Mouse (Mus musculus) ES-E14 (cell line): ENCODE results near the gene Iqcn. TPM values are rescaled to one million over a fixed set of nuclear protein-coding genes. Genes with fewer than 3 reads are reported as not detected.

Experiments used
- DNase-seq: peaks from one replicate; pipeline ENCODE4 v3.0.0-alpha.2; 2013; ENCODE audit warnings: low read depth, low spot score
- H3K27ac ChIP-seq: 2 replicates; pipeline ENCODE4 v1.5.1; 2012; ENCODE audit warnings: low read depth, mild to moderate bottlenecking, low read length, moderate library complexity, mixed read lengths; ENCODE audit not compliant: poor library complexity, insufficient read depth, severe bottlenecking
- H3K36me3 ChIP-seq: 2 replicates; pipeline ENCODE4 v1.6.1; 2012; ENCODE audit warnings: mild to moderate bottlenecking, low read length, moderate library complexity, mixed read lengths; ENCODE audit not compliant: control insufficient read depth, poor library complexity, insufficient read depth, severe bottlenecking
- H3K4me1 ChIP-seq, 2 experiments: fragments of 150-350 bp in 1 of 2; sonication (generic) in 1 of 2; 2 replicates each; pipeline ENCODE4 v1.6.1; 2012; ENCODE audit warnings: low read length in 2 of 2, mild to moderate bottlenecking in 1 of 2, mixed read lengths in 1 of 2; ENCODE audit not compliant: control insufficient read depth in 2 of 2, insufficient read depth in 2 of 2, poor library complexity in 1 of 2
- H3K4me3 ChIP-seq, 2 experiments: fragments of 150-350 bp in 1 of 2; sonication (generic) in 1 of 2; 2 replicates each; pipeline ENCODE4 v1.5.1; 2012; ENCODE audit warnings: low read length in 2 of 2, low read depth in 1 of 2, mild to moderate bottlenecking in 1 of 2, mixed read lengths in 1 of 2; ENCODE audit not compliant: insufficient read depth in 1 of 2, poor library complexity in 1 of 2, severe bottlenecking in 1 of 2
- H3K9ac ChIP-seq: 2 replicates; pipeline ENCODE4 v1.6.1; 2012; ENCODE audit warnings: low read depth, mild to moderate bottlenecking, low read length, mixed read lengths; ENCODE audit not compliant: poor library complexity, insufficient read depth, severe bottlenecking
- H3K9me3 ChIP-seq: fragments of 150-350 bp; sonication (generic); 2 replicates; pipeline ENCODE4 v1.6.1; 2012; ENCODE audit warnings: low read depth, mild to moderate bottlenecking, low read length; ENCODE audit not compliant: control insufficient read depth, insufficient read depth
- CHD2 ChIP-seq: IDR thresholded peaks from 2 replicates; pipeline ENCODE4 v1.6.1; 2014; ENCODE audit warnings: mild to moderate bottlenecking, low read depth, low read length, inconsistent platforms
- HCFC1 ChIP-seq: IDR thresholded peaks from 2 replicates; pipeline ENCODE4 v1.6.1; 2012; ENCODE audit warnings: low read length, inconsistent platforms, borderline replicate concordance; ENCODE audit not compliant: insufficient read depth
- MAFK ChIP-seq: IDR thresholded peaks from 2 replicates; pipeline ENCODE4 v1.6.1; 2014; ENCODE audit warnings: mild to moderate bottlenecking, low read depth, low read length, inconsistent platforms; ENCODE audit not compliant: insufficient read depth
- ZC3H11A ChIP-seq: IDR thresholded peaks from 2 replicates; pipeline ENCODE4 v1.6.1; 2012; ENCODE audit warnings: low read depth, mild to moderate bottlenecking, inconsistent platforms, low read length, borderline replicate concordance
- ZNF384 ChIP-seq: IDR thresholded peaks from 2 replicates; pipeline ENCODE4 v1.6.1; 2012; ENCODE audit warnings: low read depth, low read length, inconsistent platforms
- in situ Hi-C, 2 experiments: fragments of 600-800 bp; cut with MboI; formaldehyde crosslinking; loops; one replicate each; pipeline ENCODE4 v1.15.1; 2025; ENCODE audit warnings: low sequenced_read_pairs in 2 of 2, inconsistent platforms in 1 of 2; ENCODE audit not compliant: unreplicated experiment in 2 of 2
- total RNA-seq: library from RNA; depleted of rRNA; stranded (reverse); fragments of 300-350 nt; gene quantifications from 2 replicates; pipeline ENCODE4 v1.2.3, GENCODE M21; 2012; rRNA removed

Gene Iqcn
- 0.09 and 0.16 TPM in 2 replicates for total RNA-seq

- H3K9ac ChIP-seq: no peak within 1 kb of the TSS
- no peak for DNase-seq
- H3K36me3 ChIP-seq: no peaks in the 10 kb centered on the region
- TF ChIP-seq CHD2 (no peak), ZC3H11A (no peak), MAFK (no peak), HCFC1 (no peak), ZNF384 (no peak)
- in situ Hi-C loops: no loop called here
- H3K27ac ChIP-seq: no peak within 1 kb of the TSS
- no peaks in the 10 kb centered on the region for H3K9me3 ChIP-seq
- H3K4me1 ChIP-seq: peaks cover 0 to 4% of the 10 kb centered on the region in 2 experiments; a peak in 1 of 4 replicates
- no peak within 1 kb of the TSS for H3K4me3 ChIP-seq
Observed at GRCm38 (mm10) chr8:70703287-70703686, at the start of gene Iqcn. TSS of gene Iqcn (plus strand) at chr8:70703457.

GRCm38 (mm10) chr8:70654121-70654520 is 49.1 kb upstream of the Iqcn start:
- Histone ChIP-seq H3K4me1 (peaks cover 6 to 29% of the 10 kb centered on the region in 2 experiments; a peak in 3 of 4 replicates), H3K36me3 (peaks cover 23% of the 10 kb centered on the region; the same call in 1 of the 2 replicates), H3K4me3 (no peak overlapping the region), H3K9me3 (no peaks in the 10 kb centered on the region), H3K9ac (no peak overlapping the region), H3K27ac (no peak overlapping the region)
- no peak for DNase-seq
- TF ChIP-seq ZNF384 (no peak), MAFK (no peak), HCFC1 (no peak), ZC3H11A (no peak), CHD2 (no peak)
- in situ Hi-C loops: no loop called here

GRCm38 (mm10) chr8:70655469-70655868 is 47.8 kb upstream of the Iqcn start:
- no peak overlapping the region for H3K9ac ChIP-seq
- H3K9me3 ChIP-seq: no peaks in the 10 kb centered on the region
- peaks cover 4 to 21% of the 10 kb centered on the region in 2 experiments; a peak in 3 of 4 replicates for H3K4me1 ChIP-seq
- H3K27ac ChIP-seq: 0 out of 2 replicates have a peak overlapping the region, but pooled peaks have one; percentile 8
- in situ Hi-C loops: no loop called here
- peaks cover 20% of the 10 kb centered on the region; the same call in 1 of the 2 replicates for H3K36me3 ChIP-seq
- no peak for TF ChIP-seq ZC3H11A
- H3K4me3 ChIP-seq: no peak overlapping the region
- no peak for DNase-seq

- H3K4me1 ChIP-seq: peaks cover 5 to 21% of the 10 kb centered on the region in 2 experiments; a peak in 3 of 4 replicates
- peaks cover 16% of the 10 kb centered on the region; the same call in 1 of the 2 replicates for H3K36me3 ChIP-seq
- no peak overlapping the region for H3K4me3 ChIP-seq
- in situ Hi-C loops: no loop called here
- peak overlapping the region; percentile 58; the same call in 1 of the 2 replicates for H3K9ac ChIP-seq
- 0 out of 2 replicates have a peak overlapping the region, but pooled peaks have one; percentile 8 for H3K27ac ChIP-seq
- TF ChIP-seq HCFC1: no peak
- TF ChIP-seq CHD2: no peak
- TF ChIP-seq MAFK: no peak
- TF ChIP-seq ZC3H11A: no peak
- TF ChIP-seq ZNF384: no peak
- H3K9me3 ChIP-seq: no peaks in the 10 kb centered on the region
- DNase-seq: no peak
Observed at GRCm38 (mm10) chr8:70656193-70656790, 47.0 kb upstream of the Iqcn start.
